Mouse (Mus musculus) hindbrain, embryonic 16.5 days (tissue): ENCODE measurements around the gene Vps72. TPM values are rescaled to one million over a fixed set of nuclear protein-coding genes. Genes with fewer than 3 reads are reported as not detected.

Experiments
- ATAC-seq: fragments of 200-750 bp; cut with Nextera tagmentation; 2 replicates; pipeline ENCODE4 v1.8.0; 2017; ENCODE audit warnings: moderate TSS enrichment, moderate library complexity
- H3K27ac ChIP-seq: fragments of 300-500 bp; sonication (generic); 2 replicates; pipeline ENCODE4 v1.5.1; 2014; ENCODE audit warnings: low read depth, mild to moderate bottlenecking, control low read depth, low read length, moderate library complexity
- H3K27me3 ChIP-seq: fragments of 300-500 bp; sonication (generic); replicated peaks from 2 replicates; pipeline ENCODE4 v1.6.1; 2014; ENCODE audit warnings: low read length; ENCODE audit not compliant: control insufficient read depth, insufficient read depth
- H3K36me3 ChIP-seq: fragments of 300-500 bp; sonication (generic); 2 replicates; pipeline ENCODE4 v1.6.1; 2014; ENCODE audit warnings: mild to moderate bottlenecking, low read length, moderate library complexity, mixed read lengths; ENCODE audit not compliant: control insufficient read depth, insufficient read depth
- H3K4me1 ChIP-seq: fragments of 300-500 bp; sonication (generic); 2 replicates; pipeline ENCODE4 v1.6.1; 2014; ENCODE audit warnings: low read depth, low read length; ENCODE audit not compliant: control insufficient read depth, insufficient read depth
- H3K4me2 ChIP-seq: fragments of 300-500 bp; sonication (generic); 2 replicates; pipeline ENCODE4 v1.6.1; 2014; ENCODE audit warnings: mild to moderate bottlenecking, low read length, control low read depth, moderate library complexity
- H3K4me3 ChIP-seq: fragments of 300-500 bp; sonication (generic); 2 replicates; pipeline ENCODE4 v1.5.1; 2014; ENCODE audit warnings: mild to moderate bottlenecking, low read length, control low read depth, moderate library complexity
- H3K9ac ChIP-seq: fragments of 300-500 bp; sonication (generic); 2 replicates; pipeline ENCODE4 v1.6.1; 2014; ENCODE audit warnings: low read depth, mild to moderate bottlenecking, control low read depth, low read length, moderate library complexity
- H3K9me3 ChIP-seq: fragments of 300-500 bp; sonication (generic); 2 replicates; pipeline ENCODE4 v1.6.1; 2014; ENCODE audit warnings: mild to moderate bottlenecking, low read length, moderate library complexity; ENCODE audit not compliant: control insufficient read depth
- WGBS: fragments of 180-500 bp; shearing (Covaris S2); extraction: QIAGEN DNeasy Blood & Tissue Kit; methylation state at CpG from one replicate; pipeline ENCODE4 v1.1.7; 2014; 5-methylcytosine and 5-hydroxymethylcytosine counted together
- microRNA-seq: library from miRNA; unstranded; fragments of <30 nt; microRNA quantifications from one replicate; pipeline ENCODE4, GENCODE M21; 2017
- polyA plus RNA-seq: library from polyadenylated mRNA; unstranded; fragments of >200 nt; fragmentation: Nextera tagmentation; extraction: Ambion mirVana; gene quantifications from 2 replicates; pipeline ENCODE4 v1.2.1, GENCODE M21; 2015

Gene Vps72
- polyA plus RNA-seq, 1 experiment from 2014 or later, result 142 TPM

DNA sequence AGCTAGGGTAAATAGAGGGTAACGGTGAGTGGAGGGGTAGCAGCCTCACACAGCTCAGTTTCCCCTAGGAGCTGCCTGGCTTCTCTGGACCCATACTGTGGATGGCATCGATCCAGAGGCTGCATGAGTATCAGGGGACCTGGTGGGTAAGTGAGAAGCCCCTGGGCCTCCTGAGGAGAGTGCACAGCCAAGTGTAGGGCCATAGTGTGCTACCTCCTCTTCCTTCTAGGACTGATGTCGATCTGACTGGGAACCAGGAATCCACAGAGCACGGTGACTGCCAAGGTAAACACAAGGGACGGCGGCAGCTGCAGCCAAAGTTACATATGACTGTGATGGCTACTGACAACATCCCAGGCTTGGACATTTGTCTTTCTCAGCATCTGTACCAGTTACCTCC, 60.3 kb downstream of the Vps72 start:
- Histone ChIP-seq H3K36me3 (peaks cover 60% of the 10 kb centered on the region), H3K9me3 (no peaks in the 10 kb centered on the region), H3K27ac (no peak overlapping the region), H3K9ac (no peak overlapping the region), H3K27me3 (peaks cover 6% of the 10 kb centered on the region), H3K4me2 (no peak overlapping the region), H3K4me3 (no peak overlapping the region), H3K4me1 (peaks cover 8% of the 10 kb centered on the region; the same call in 1 of the 2 replicates)
- ATAC-seq, result no peak
- 65% methylated on average over 5 of the region's 6 CpGs for WGBS

Small RNA genes within 50 kb of the gene (microRNA-seq; reads per million reads assigned to microRNA genes)
- not detected for gene Mir8099-1

Other genes with a start within 250 kb of the Vps72 start
- 358 and 373 TPM in 2 replicates for gene Psmb4, start 224.1 kb upstream of the Vps72 start, polyA plus RNA-seq
- 18.1 and 23.5 TPM in 2 replicates for gene Selenbp1, start 178.0 kb upstream of the Vps72 start, polyA plus RNA-seq
- gene Rfx5, start 156.9 kb upstream of the Vps72 start, polyA plus RNA-seq, result 6.1 and 7.1 TPM in 2 replicates
- gene Pi4kb, start 136.3 kb upstream of the Vps72 start, polyA plus RNA-seq, result 22.1 and 26.2 TPM in 2 replicates
- gene Zfp687, start 95.6 kb upstream of the Vps72 start, polyA plus RNA-seq, result 15.9 and 22.0 TPM in 2 replicates
- 267 and 288 TPM in 2 replicates for gene Psmd4, start 68.4 kb upstream of the Vps72 start, polyA plus RNA-seq
- 13.8 and 14.5 TPM in 2 replicates for gene Pip5k1a, start 4.1 kb upstream of the Vps72 start, polyA plus RNA-seq
- gene Tmod4, start 13.5 kb downstream of the Vps72 start, polyA plus RNA-seq, result 0.98 and 1.7 TPM in 2 replicates
- gene Scnm1, start 23.0 kb downstream of the Vps72 start, polyA plus RNA-seq, result 83.2 and 83.6 TPM in 2 replicates
- 51.9 and 52.3 TPM in 2 replicates for gene Lysmd1, start 23.1 kb downstream of the Vps72 start, polyA plus RNA-seq
- gene Tnfaip8l2, start 31.3 kb downstream of the Vps72 start, polyA plus RNA-seq, result 3.0 and 3.3 TPM in 2 replicates
- 15.2 and 21.8 TPM in 2 replicates for gene Sema6c, start 49.4 kb downstream of the Vps72 start, polyA plus RNA-seq
- gene Gabpb2, start 106.9 kb downstream of the Vps72 start, polyA plus RNA-seq, result 2.4 and 3.0 TPM in 2 replicates
- 59.1 and 61.0 TPM in 2 replicates for gene Cdc42se1, start 117.7 kb downstream of the Vps72 start, polyA plus RNA-seq
- gene Mllt11, start 121.1 kb downstream of the Vps72 start, polyA plus RNA-seq, result 282 and 327 TPM in 2 replicates
- gene Gm128, start 130.6 kb downstream of the Vps72 start, polyA plus RNA-seq, result 0.29 and 0.30 TPM in 2 replicates
- 0.20 TPM in 1 of 2 replicates, not detected in the other for gene Bnipl, start 140.2 kb downstream of the Vps72 start, polyA plus RNA-seq
- gene Mindy1, start 170.3 kb downstream of the Vps72 start, polyA plus RNA-seq, result 35.8 and 36.3 TPM in 2 replicates
- gene Prune1, start 171.1 kb downstream of the Vps72 start, polyA plus RNA-seq, result 77.6 and 79.9 TPM in 2 replicates
- gene Anxa9, start 196.2 kb downstream of the Vps72 start, polyA plus RNA-seq, result 0.35 TPM in 2 replicates
- 97.4 and 102 TPM in 2 replicates for gene Cers2, start 203.8 kb downstream of the Vps72 start, polyA plus RNA-seq
- gene Setdb1, start 246.2 kb downstream of the Vps72 start, polyA plus RNA-seq, result 36.0 and 44.3 TPM in 2 replicates